Mouse (Mus musculus): ENCODE results near the gene Stpg4.

GRCm38 (mm10) chr17:87356261-87356660 is 71.3 kb downstream of the Stpg4 start:
- TF ChIP-seq ETS1 (IDR thresholded peaks at IDR 0.05; ENCODE audit: low read depth, low read length), result no peak
- TF ChIP-seq TAL1 (IDR thresholded peaks at IDR 0.05; ENCODE audit: low read length), result no peak
- TF ChIP-seq MEF2A (IDR thresholded peaks at IDR 0.05; ENCODE audit: extremely low read depth, insufficient replicate concordance, low read depth, low read length, poor library complexity, severe bottlenecking), result no peak
- no peak for TF ChIP-seq POLR2A (IDR thresholded peaks at IDR 0.05; ENCODE audit: control insufficient read depth in 1 of 2, insufficient read depth in 1 of 2, low read depth in 1 of 2, low read length in 2 of 2, poor library complexity in 1 of 2)
- no peak for TF ChIP-seq GATA1 (IDR thresholded peaks at IDR 0.05; ENCODE audit: low read depth, low read length)
- TF ChIP-seq CTCF (IDR thresholded peaks at IDR 0.05 in 2 of 3, conservative IDR thresholded peaks at IDR 0.05 in 1 of 3; ENCODE audit: control insufficient read depth in 1 of 3, insufficient read depth in 1 of 3, low read depth in 2 of 3, low read length in 3 of 3, poor library complexity in 1 of 3, severe bottlenecking in 1 of 3), result no peak
